Mouse (Mus musculus): ENCODE measurements around the gene Prickle1. TPM values are rescaled to one million over a fixed set of nuclear protein-coding genes. Genes with fewer than 3 reads are reported as not detected.

Gene Prickle1
- total RNA-seq, 2 experiments from 2014 or later, result 75.8 to 77.5 TPM

DNA sequence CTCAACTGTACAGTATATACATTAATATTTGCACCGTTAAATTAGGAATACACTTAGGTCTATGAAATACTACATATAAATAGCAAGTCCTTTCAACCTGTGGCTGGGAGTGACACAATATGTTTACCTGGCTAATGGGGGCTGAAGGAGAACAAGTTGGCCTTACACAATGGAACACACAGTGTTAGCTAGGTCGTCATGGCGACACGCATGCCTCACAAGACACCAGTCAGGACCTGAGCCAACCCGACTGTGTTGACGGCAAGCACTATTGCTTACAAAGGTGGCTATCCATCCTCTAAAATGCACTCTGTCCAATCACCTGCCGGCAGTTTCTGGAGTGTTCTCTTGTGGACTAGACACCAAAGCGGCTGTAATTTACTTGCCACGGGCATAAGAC lies 95.8 kb downstream of the Prickle1 start:
- no peak for DNase-seq

DNA sequence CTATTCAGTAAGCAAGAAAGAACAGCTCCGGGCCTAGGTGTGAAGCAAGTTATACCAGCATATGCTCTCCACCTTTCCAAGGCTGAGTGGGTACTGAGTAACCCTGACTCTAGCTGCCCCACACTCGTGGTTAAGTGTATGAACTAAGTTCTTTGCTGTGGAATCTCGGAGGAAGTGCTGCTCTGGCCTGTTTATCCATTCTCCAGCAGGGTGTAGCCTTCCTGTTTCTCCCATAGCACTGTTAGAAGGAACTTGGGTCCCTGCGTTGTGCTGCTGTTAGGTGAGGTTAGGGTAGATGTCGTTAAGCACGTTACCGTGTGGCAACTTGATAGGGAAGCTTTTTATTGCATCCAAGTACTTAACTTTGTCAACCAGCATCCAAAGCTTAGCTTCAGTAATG lies 101.0 kb downstream of the Prickle1 start:
- DNase-seq, result no peak

- no peak for DNase-seq
Measured at GRCm38 (mm10) chr15:93489597-93489996, 106.1 kb downstream of the Prickle1 start.

DNA sequence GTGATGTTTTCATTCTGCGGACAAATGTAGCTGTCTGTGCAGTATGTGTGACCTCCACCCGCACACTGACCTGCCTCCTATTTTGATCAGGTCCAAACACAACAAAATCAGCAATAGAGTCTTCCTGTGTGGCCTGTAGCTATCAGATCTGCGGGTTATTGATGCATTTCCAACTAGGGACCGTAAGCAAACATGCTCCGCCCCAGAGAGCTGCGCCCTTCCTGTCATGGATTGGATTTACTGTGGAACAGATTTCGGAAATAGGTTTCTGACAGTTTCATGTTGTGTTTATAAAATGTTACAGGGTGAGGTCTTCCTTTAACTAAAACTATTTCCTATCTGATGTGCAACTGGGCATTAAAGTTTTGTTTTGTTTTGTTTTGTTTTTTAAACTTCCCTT lies 109.6 kb downstream of the Prickle1 start:
- no peak for DNase-seq

DNA sequence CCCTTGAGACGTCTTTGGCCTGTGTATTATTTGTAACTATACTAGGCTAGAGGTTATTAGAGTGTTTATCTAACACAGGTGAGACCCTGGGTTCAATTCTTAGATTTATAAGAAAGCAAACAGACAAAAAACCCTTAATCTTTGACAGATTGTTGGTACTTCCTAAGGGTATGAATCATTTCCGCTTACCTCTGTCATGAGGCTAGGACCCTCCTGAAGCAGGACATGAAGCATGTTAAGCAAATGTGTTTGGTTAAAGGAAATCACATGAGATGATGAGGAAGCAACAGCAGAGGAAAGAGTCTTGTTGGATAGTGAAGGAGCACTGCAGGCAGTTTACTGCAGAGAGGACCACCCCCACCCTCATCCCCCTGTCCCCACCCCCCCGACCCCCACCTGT lies 110.4 kb downstream of the Prickle1 start:
- no peak for DNase-seq

- DNase-seq, result no peak
Measured at GRCm38 (mm10) chr15:93484261-93484710, 111.4 kb downstream of the Prickle1 start.

DNA sequence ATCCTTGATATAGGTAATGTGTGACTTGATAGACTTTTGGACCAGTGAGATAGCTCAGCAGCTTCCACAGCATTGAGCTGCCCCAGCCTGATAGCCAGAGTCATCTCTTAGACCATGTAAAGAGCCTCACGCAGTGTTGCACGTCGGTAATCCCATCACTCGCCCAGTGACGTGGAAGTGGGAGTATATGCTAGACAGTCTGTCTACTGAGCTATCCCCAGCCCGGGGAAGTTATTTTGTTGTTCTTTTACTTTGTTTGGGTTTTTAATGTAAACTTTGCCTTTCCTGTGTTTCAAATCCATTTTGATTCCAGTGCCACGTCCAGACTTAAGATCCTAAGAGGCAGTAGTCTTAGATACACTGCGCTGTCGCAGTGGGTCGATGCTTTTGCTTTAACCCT lies 114.6 kb downstream of the Prickle1 start:
- no peak for DNase-seq

DNA sequence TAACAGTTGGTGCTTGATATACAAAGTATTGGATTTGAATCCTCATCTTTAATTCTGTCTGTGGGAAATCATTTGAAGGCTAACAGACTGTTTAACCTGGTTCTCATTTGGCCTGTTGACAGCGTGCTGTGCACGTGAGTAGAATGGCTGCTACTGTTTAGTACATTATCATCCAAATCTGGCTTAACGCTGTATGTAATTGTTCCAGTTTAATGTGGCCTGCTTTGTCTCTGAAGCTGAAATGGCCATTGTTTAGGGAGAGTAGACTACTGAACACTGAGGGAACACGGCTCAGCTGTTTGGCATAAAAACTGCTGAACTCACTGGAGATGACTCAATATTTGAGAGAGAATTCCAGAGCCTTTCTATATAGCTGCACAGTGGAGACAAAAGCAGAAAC lies 116.2 kb downstream of the Prickle1 start:
- peak in 1 of 2 experiments; percentile 29 for DNase-seq

DNA sequence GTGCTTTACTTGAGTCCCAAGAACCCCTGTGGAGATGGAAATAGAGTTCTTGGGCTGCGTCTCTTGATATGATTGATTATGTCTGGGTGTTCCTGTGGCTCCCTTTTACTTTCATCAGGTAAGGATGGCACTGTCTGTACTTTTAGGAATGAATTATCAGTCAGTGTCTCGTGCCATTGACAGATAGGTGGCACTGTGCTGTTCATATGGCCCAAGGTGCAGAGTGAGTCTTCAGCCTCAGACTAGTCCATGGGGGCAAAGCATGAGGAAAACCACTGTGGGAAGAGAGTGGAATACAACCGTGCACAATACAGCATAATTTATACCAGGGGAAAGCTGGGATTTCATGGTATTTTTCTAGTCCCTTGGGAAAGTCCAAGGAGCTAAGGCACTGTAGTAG lies 117.0 kb downstream of the Prickle1 start:
- no peak for DNase-seq

GRCm38 (mm10) chr15:93477729-93478128 lies 118.0 kb downstream of the Prickle1 start:
- no peak for DNase-seq

DNA sequence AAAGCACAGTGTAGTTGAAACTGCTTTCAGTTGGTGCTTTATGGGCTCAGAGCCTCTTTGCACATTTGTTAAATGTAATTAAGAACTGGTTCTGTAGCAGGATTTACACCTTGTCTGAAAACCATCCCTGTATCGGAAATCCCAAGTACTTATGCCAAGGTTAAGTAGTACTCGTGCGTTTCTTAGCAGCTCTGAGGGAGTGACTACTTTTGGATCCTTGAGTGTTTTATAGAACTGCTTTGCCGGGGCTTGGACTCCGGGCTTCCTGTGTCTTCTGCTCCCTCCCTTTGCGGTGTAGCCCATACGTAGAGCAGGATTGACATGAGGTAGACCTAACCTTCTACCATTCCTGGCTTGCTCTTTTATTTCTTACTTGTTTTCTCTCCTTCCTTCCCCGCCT lies 120.0 kb downstream of the Prickle1 start:
- no peak for DNase-seq

- no peak for DNase-seq
Measured at GRCm38 (mm10) chr15:93474277-93474676, 121.4 kb downstream of the Prickle1 start.

DNA sequence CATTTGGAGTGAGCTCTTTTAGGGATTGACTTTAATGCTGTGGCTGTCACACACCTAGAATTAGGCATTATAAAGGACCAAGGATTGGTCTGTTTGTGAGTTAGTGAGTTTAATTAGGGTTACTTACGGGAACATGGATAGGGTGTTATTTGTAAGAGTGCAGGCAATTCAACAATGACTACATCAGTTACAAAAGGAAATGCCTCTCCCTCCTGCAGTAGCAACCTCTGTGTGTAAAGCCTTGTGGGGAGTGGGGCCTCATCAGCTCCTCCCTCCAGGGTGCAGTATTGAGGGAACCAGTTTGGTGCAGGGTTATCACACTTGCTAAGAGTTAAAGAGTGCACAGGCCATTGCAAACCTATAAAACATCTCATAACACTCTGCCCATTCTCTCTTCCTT lies 123.6 kb downstream of the Prickle1 start:
- no peak for DNase-seq

DNA sequence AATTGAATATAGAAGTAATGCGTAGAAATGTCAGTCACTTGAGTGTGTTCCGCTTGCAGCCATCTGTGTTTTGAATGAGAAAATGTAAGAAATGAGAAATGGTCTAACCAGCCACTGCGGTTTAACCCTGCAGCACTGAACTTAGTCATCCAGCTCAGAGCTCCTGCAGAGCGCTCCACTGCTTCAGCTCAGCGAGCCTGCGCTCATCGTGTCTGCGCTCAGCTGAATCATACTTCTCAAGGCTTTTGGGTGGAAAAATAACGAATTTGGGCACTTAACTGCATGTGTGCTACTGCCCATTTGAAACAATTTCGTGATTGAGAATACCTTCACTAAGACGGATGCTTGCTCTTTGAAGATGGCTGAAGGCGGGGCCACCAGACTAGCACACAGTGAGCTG lies 124.0 kb downstream of the Prickle1 start:
- DNase-seq, result no peak

GRCm38 (mm10) chr15:93461066-93461465 lies 134.6 kb downstream of the Prickle1 start:
- DNase-seq, result no peak

GRCm38 (mm10) chr15:93459422-93459821 lies 136.3 kb downstream of the Prickle1 start:
- no peak for DNase-seq

- no peak for DNase-seq
Measured at GRCm38 (mm10) chr15:93456005-93456404, 139.7 kb downstream of the Prickle1 start.

- DNase-seq, result no peak
Measured at GRCm38 (mm10) chr15:93453296-93453695, 142.4 kb downstream of the Prickle1 start.

Other genes with a start within 250 kb of the Prickle1 start
- gene Zcrb1, start 197.6 kb downstream of the Prickle1 start, total RNA-seq (2021), result 10 to 100 TPM; 78.3 to 82.2 TPM
- gene Pphln1, start 197.5 kb downstream of the Prickle1 start, total RNA-seq (2021), result 10 to 100 TPM; 42.8 to 44.0 TPM

All from layer of hippocampus, postnatal 36 days (tissue).